1 mouse cellular context compared by ENCODE assay signal in the genomic region with DNA sequence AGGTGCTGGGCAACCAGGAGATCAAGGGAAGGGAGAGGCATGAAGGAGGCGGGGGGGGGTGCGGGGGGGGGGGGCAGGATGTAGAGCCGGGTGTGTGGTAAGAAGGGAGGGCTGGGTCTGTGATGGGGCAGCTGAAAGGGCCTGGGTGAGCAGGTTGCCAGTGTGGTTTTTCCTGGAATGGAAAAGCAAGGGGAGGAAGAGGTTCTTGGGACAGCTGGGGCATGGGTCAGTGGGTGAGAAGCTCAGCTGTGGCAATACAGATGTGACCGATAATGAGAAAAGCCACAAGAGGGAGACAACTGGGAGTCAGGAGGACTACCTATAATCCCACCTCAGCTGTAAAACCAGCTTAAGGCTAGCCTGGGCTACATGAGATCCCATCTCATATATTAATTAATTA.
TF ChIP-seq lines count a peak whose summit lies in the region.

No protein-coding gene starts in this region.

TF ChIP-seq in myocyte, 11 proteins besides CTCF, POLR2A, EP300 and RAD21:
- no peak for TF ChIP-seq TCF3 (IDR thresholded peaks at IDR 0.05; ENCODE audit: insufficient read length, low read depth)
- peak in 2 of 3 experiments; percentile 2 to 63 for TF ChIP-seq MYOG (IDR thresholded peaks at IDR 0.05; ENCODE audit: control insufficient read depth in 1 of 3, insufficient read depth in 1 of 3, insufficient read length in 2 of 3, low read depth in 2 of 3)
- peak in 2 of 3 experiments; percentile 21 to 22 for TF ChIP-seq MYOD1 (IDR thresholded peaks at IDR 0.05; ENCODE audit: control insufficient read depth in 1 of 3, insufficient read length in 2 of 3, low read depth in 2 of 3)
- TF ChIP-seq USF1 (IDR thresholded peaks at IDR 0.05; ENCODE audit: low read depth): no peak
- no peak for TF ChIP-seq CEBPB (IDR thresholded peaks at IDR 0.05; ENCODE audit: insufficient read depth, poor library complexity, severe bottlenecking)
